Mouse (Mus musculus) CD4-positive, CD25-positive, alpha-beta regulatory T cell (primary cell): ENCODE results near the gene Patj. TPM values are rescaled to one million over a fixed set of nuclear protein-coding genes. Genes with fewer than 3 reads are reported as not detected.

Source experiments
- polyA plus RNA-seq: library from polyadenylated mRNA; unstranded; fragments of 100-300 nt; shearing (Covaris generic); gene quantifications from one replicate; pipeline ENCODE4 v1.2.1, GENCODE M21; 2017

Patj gene
- 55.4 TPM for polyA plus RNA-seq

DNA sequence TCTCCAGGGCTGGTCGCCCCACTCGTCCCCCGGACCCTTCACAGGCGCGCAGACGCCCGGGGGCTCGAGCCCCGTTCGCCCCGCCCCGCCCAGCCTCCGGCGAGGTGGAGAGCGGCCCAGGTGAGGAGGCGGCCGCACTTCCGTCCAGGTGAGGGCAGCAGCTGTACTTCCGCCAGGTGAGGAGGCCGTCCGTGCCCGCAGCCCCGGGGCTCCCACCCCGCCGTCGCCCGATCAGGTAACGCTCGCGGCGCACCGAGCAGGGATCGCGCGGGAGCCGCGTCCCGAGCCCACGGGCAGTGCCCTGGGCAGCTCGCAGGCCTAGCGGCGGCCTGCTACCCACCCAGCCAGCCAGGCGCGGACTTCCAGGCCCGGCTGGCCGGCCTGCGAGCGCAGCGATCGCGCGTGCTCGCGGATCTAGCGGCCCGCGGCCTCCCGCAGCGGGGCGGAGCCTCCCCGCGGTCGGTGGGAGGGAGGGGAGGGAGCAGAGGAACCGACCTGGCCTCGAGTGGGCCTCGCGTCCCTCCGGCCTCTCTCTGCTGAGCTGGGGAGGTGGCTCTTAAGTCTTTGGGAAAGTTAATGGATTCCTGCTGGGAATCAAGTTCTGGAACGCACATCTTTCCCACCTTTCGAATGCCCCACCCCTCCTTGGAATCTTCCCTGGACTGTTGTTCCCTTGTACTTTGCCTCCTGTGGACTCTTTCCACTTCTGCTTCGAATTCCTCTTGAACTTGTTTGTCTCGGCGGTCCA is at the start of gene Patj:
TSS of gene Patj (plus strand) at position 96 of the 748 bp plus-strand sequence.

GRCm38 (mm10) chr4:98382716-98383424 is 12.7 kb upstream of the Patj start, which contains the start of gene Tm2d1:
TSS of gene Tm2d1 (minus strand) at chr4:98383306.

DNA sequence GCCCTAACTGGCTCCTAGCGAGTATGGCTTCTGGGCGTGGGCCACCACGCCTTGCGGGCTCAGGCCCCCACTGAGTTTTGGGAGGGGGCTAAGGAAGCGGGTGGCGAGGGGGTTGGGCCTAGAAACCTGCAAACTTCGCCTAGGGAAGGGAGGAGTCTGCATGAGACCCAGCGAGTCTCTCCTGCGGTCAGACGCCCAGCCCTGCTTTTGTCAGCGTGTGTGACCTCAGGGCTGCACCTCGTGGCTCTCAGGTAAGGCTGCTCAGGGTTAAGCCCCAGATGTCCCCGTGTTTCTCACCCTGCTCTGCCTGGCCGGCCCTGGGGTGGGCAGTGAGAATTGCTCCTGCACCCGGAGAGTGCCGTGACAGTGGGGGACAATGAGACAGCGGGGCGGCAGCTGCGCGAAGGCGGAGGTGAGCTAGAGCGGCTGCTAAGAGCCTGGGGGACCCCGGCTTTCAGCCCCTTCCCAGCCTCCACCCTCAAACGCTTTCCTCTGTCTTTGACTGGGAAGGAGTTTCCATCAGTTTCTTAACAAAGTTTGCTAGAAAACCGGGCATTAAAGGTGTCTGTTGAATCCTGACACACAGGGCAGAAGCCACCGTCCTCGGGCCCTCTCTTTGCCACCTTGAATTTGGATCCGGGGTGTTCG is 331.1 kb downstream of the Patj start, which contains the start of gene L1td1:
TSS of gene L1td1 (plus strand) at position 145 of the 648 bp plus-strand sequence.

Other genes with a start within 250 kb of the Patj start
- 78.5 TPM for gene Tm2d1, start 12.5 kb upstream of the Patj start, polyA plus RNA-seq